Mouse (Mus musculus) liver, postnatal 0 days (tissue): ENCODE results near the gene 6030445D17Rik.

Experiments used
- CTCF ChIP-seq: sonication (generic); IDR thresholded peaks from 2 replicates; pipeline ENCODE4 v1.5.1; 2016; ENCODE audit warnings: antibody characterized with exemption, low read depth
- EP300 ChIP-seq: IDR thresholded peaks from 2 replicates; pipeline ENCODE4 v1.6.1; 2016; ENCODE audit warnings: antibody characterized with exemption, low read depth, mild to moderate bottlenecking

- TF ChIP-seq CTCF (peak; percentile 96), EP300 (no peak)
Observed at GRCm38 (mm10) chr4:136454850-136455260, 7.2 kb upstream of the 6030445D17Rik start.
